Mouse (Mus musculus) embryo, embryonic 9.5 days (tissue): ENCODE measurements around the gene Pak6.
A peak's percentile ranks its signal among the peaks of the same experiment; 100 is the strongest.

Experiments
- DNase-seq: peaks from one replicate; pipeline ENCODE4 v3.0.0-alpha.2; 2017; ENCODE audit errors: extremely low spot score

Gene Pak6

DNA sequence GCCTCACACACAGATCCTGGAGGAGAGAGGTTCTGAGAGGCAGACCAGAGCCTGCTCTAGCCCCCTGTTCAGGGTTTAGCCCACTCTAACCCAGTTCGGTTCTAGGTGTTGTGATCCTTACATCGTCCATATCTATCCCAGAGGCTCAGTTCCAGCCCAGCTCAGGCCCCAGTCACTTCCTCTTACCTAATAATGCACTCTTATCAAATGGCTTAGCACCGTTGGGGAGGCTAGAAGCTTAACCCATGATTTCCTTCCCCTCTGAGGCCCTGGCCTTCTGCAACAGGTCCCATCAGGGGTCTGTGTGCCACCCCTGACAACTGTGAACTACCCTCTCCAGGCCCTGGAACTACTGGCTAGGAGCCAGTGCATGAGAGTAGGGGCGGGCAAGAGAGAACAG is 66.1 kb downstream of the Pak6 start:
- DNase-seq: no peak

GRCm38 (mm10) chr2:118729816-118730621 is 66.9 kb downstream of the Pak6 start:
- no peak for DNase-seq

DNA sequence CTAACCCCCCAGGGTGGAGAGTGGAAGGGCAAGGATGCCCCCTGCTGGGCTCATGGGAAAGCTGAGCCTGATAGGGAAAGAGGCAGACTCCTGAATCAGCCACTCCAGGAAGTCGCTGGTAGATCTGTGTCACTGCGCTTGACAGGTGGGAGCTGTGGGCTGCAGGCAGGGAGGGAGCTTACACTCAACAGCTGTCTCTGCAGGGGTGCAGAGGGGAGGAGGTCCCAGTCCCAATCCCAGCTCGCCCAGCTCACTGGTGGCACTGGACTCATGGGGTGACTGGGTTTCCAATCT is 67.5 kb downstream of the Pak6 start:
- DNase-seq: peak; percentile 47

DNA sequence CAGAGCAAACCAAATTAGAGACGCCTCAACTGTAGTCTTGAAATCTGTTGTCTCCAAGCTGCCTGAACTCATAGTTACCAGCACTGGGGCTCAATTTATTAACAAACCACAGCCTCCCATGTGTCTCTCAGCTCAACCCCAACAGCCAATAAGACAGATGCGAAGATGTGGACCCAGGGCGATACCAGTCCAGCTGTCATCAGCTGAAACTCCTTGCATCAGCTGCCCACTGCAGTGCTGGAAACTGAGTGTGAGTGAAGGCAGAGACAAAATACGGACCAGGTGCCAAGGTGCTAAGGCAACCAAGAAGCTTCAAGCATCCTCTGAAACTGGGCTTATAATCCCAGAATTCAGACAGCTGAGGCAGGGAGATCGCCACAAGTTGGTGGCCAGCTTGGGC is 68.9 kb downstream of the Pak6 start:
- no peak for DNase-seq

GRCm38 (mm10) chr2:118733341-118733740 is 70.2 kb downstream of the Pak6 start:
- DNase-seq: no peak

- no peak for DNase-seq
Measured at GRCm38 (mm10) chr2:118740341-118740740, 77.2 kb downstream of the Pak6 start.

- no peak for DNase-seq
Measured at GRCm38 (mm10) chr2:118741183-118741582, 78.1 kb downstream of the Pak6 start.

GRCm38 (mm10) chr2:118743261-118743943 is 80.3 kb downstream of the Pak6 start:
- peak; percentile 56 for DNase-seq

DNA sequence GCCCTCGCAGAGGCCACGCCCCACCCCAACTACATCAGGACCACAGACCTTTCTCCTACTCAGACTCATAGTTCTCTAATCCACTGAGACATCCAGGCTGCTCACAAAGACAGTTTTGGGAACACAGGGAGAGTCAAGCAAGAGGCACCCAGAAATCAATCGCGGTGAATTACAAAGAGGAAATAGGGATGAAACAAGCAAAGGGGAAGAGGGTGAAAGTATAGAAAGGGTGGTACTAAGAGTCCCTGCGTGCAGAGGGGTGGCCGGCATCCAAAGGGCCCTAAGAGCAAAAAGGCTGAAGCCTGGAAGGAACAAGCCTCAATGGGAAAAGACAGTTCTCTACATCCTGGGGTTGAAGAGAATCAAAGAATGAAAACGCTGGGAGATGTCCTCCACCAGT is 81.5 kb downstream of the Pak6 start:
- DNase-seq: no peak

GRCm38 (mm10) chr2:118745232-118745884 is 82.3 kb downstream of the Pak6 start, which contains the start of gene Inafm2:
TSS of gene Inafm2 (plus strand) at chr2:118745758.
- peak; percentile 89 for DNase-seq

DNA sequence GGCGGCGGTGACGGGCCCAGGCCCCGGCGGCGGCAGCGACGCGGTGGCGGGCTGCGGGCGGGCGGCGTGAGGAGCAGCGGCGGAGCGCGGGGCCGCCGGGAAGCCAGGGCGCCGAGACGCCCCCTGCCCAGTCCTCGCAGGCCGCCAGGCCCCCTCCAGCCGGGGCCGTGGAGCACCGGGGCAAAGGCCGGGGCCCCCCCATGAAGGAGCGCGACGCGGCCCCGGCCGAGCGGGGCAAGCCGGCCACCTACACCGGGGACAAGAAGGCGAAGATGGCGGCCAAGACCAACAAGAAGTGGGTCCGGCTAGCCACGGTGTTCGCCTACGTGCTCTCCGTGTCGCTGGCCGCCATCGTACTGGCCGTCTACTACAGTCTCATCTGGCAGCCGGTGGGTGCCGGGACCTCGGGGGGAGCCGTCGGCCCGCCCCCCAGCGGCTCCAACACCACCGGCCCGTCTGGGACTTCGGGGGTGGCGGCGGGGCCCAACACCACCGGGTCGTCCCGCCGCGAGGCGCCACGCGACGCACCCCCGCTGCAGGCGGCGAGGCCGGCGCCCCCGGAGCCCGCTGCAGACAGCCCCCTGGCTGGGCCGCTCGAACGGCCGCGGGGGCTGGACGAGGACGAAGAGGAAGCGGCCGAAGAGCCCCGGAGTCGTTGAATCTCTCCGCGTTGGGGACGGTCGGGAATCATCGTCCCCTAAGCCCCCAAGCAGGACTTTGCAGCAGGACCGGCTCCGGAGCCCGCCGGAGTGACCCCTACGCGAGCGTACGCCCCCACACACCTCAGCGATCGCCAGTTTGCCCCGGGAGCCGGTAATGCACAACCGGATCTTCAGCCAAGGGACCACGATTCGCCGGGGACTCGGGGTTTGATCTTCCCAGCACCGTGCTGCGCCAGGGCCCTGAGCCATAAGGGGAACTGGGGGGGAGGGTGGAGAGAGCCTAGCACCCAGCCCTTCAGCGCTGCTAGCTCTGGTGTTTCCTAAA is 83.1 kb downstream of the Pak6 start:
- peak; percentile 61 for DNase-seq

DNA sequence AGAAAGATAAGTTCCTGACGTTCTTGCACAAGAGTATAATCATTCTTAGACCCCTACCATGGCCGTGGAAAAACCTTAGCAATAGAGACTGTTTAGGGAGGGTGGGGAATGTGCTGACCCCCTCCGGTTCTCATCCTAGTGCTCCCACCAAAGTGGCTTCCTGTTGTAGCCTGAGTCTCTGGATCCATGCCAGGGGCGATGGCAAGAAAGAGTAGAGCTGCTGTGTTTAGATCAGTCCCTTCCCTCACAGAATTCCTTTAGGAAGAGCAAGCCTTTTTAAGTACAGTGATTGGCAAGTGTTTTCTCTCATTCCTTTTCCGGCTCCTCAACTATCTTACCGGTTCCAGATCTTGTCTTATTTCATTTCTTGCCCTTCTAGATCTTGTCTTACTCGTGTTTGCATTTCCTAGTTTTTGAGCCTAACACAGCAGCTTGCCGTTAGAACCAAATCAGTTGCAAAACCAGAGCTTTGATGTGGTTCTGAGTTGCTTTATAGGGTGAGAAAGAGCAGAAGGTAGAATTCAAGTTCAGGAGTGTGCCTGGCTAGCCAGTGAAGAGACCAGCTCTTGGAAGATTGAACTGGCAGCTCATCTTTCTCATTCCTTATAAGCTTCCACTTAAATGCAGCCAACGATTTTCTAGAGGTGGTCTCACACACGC is 84.3 kb downstream of the Pak6 start:
- DNase-seq: no peak
